In the genomic region with DNA sequence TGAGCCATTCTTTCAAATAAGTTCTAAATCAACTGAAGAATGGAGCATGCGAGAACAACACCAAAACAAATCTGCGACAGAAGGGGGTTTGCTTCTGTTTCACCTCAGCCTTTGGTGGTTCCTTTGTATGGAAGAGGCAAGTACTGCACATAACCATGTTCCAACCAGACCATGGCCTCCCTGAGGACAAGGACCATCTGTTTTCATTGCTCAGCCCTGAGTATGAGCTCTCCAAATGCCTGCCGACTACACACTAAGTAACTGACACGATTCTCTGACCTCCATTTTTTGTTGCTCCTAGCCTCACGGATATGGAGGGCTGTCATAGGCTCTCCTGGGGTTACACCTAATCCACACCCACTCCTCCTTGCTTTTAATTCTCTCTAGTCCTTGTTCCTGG, we compare ENCODE assay signal across 23 mouse cellular contexts. TPM values are rescaled to one million over a fixed set of nuclear protein-coding genes. Genes with fewer than 3 reads are reported as not detected.
"Had no signal": no experiment of that assay in that cellular context is flagged by ENCODE, and none has a peak within 500 bp of the region (broad histone marks: within the 10 kb centered on the region; RNA-seq: fewer than 3 reads in every experiment).

No protein-coding gene starts in this region.

- H3K27ac ChIP-seq: heart, adult 2 months; heart, embryonic 13.5 days; heart, embryonic 15.5 days; hindbrain, embryonic 14.5 days; intestine, embryonic 15.5 days; layer of hippocampus, adult 2 months; left cerebral cortex, adult 2 months; limb, embryonic 10.5 days; limb, embryonic 12.5 days; liver, embryonic 13.5 days; liver, embryonic 15.5 days had no signal

- H3K4me3 ChIP-seq: heart, adult 2 months; heart, embryonic 13.5 days; heart, embryonic 15.5 days; intestine, embryonic 15.5 days; layer of hippocampus, adult 2 months; left cerebral cortex, adult 2 months; limb, embryonic 10.5 days; limb, embryonic 12.5 days; liver, embryonic 13.5 days; liver, embryonic 15.5 days had no signal

- H3K9me3 ChIP-seq: heart, embryonic 13.5 days; heart, embryonic 15.5 days; intestine, embryonic 15.5 days; limb, embryonic 10.5 days; limb, embryonic 12.5 days; liver, embryonic 13.5 days; liver, embryonic 15.5 days had no signal

- DNase-seq: gastrocnemius, postnatal 14 days; gastrocnemius, postnatal 36 days; heart, adult 11 months; heart, adult 2 months; heart, postnatal 14 days; heart, postnatal 36 days; kidney, adult 18-20 months; kidney, adult 8-10 months; kidney, postnatal 10 days; kidney, postnatal 25 days; kidney, postnatal 4 days; liver; liver, embryonic 13.5 days had no signal

- H3K36me3 ChIP-seq: heart, embryonic 13.5 days; heart, embryonic 15.5 days; intestine, embryonic 15.5 days; limb, embryonic 10.5 days; limb, embryonic 12.5 days; liver, embryonic 13.5 days; liver, embryonic 15.5 days had no signal

- H3K4me1 ChIP-seq: heart, embryonic 13.5 days; heart, embryonic 15.5 days; intestine, embryonic 15.5 days; limb, embryonic 10.5 days; limb, embryonic 12.5 days; liver, embryonic 13.5 days; liver, embryonic 15.5 days had no signal

- H3K27me3 ChIP-seq: heart, embryonic 13.5 days; heart, embryonic 15.5 days; intestine, embryonic 15.5 days; limb, embryonic 12.5 days; liver, embryonic 13.5 days; liver, embryonic 15.5 days had no signal

RNA-seq across cellular contexts. Expression of a gene that starts 29.4 kb away (rescaled TPM):
- polyA plus RNA-seq: inflammation-experienced regulatory T-cells, adult 6 months had no signal
